Mouse (Mus musculus): Measurements from ENCODE around the gene Kdm6b. TPM values are rescaled to one million over a fixed set of nuclear protein-coding genes. Genes with fewer than 3 reads are reported as not detected.
"Not testable (repeated sequence)": the region's sequence is repeated elsewhere in the genome, so short reads cannot be mapped to it uniquely, and the experiment has no call there.

Gene Kdm6b
- polyA plus RNA-seq, 1 experiment from 2014 or later, result 24.3 TPM

GRCm38 (mm10) chr11:69401210-69401637 lies 12.3 kb downstream of the Kdm6b start:
- H3K4me3 ChIP-seq (replicated peaks), result no peak overlapping the region
- 21% methylated on average over 22 of the region's 22 CpGs for WGBS
- H3K9me3 ChIP-seq, result no peaks in the 10 kb centered on the region
- peak; percentile 78 for ATAC-seq
- peaks cover 54% of the 10 kb centered on the region for H3K36me3 ChIP-seq
- H3K4me1 ChIP-seq (replicated peaks), result peaks cover 39% of the 10 kb centered on the region
- H3K27ac ChIP-seq, result no peak overlapping the region
- H3K4me2 ChIP-seq (replicated peaks), result 0 out of 2 replicates have a peak overlapping the region, but pooled peaks have one; percentile 17
- no peaks in the 10 kb centered on the region for H3K27me3 ChIP-seq (replicated peaks)
- H3K9ac ChIP-seq, result no peak overlapping the region

GRCm38 (mm10) chr11:69400083-69400850 lies 13.2 kb downstream of the Kdm6b start:
- H3K4me2 ChIP-seq (replicated peaks), result peak overlapping the region; percentile 34; the same call in 1 of the 2 replicates
- peaks cover 39% of the 10 kb centered on the region for H3K4me1 ChIP-seq (replicated peaks)
- H3K36me3 ChIP-seq, result peaks cover 44% of the 10 kb centered on the region
- H3K27me3 ChIP-seq (replicated peaks), result no peaks in the 10 kb centered on the region
- WGBS, result 78% methylated on average over 25 of the region's 25 CpGs
- ATAC-seq, result no peak
- no peak overlapping the region for H3K27ac ChIP-seq
- no peaks in the 10 kb centered on the region for H3K9me3 ChIP-seq
- peak overlapping the region; percentile 10; the same call in 1 of the 2 replicates for H3K9ac ChIP-seq
- H3K4me3 ChIP-seq (replicated peaks), result no peak overlapping the region

- Histone ChIP-seq H3K4me1 (replicated peaks) (peaks cover 39% of the 10 kb centered on the region), H3K9ac (peak overlapping the region; percentile 10; the same call in 1 of the 2 replicates), H3K9me3 (no peaks in the 10 kb centered on the region), H3K27ac (0 out of 2 replicates have a peak overlapping the region, but pooled peaks have one; percentile 36), H3K36me3 (peaks cover 38% of the 10 kb centered on the region), H3K4me3 (replicated peaks) (no peak overlapping the region), H3K4me2 (replicated peaks) (peak overlapping the region; percentile 65), H3K27me3 (replicated peaks) (no peaks in the 10 kb centered on the region)
- ATAC-seq, result no peak
- 42% methylated on average over 66 of the region's 66 CpGs for WGBS
Observed at GRCm38 (mm10) chr11:69399201-69400082, 14.0 kb downstream of the Kdm6b start.

DNA sequence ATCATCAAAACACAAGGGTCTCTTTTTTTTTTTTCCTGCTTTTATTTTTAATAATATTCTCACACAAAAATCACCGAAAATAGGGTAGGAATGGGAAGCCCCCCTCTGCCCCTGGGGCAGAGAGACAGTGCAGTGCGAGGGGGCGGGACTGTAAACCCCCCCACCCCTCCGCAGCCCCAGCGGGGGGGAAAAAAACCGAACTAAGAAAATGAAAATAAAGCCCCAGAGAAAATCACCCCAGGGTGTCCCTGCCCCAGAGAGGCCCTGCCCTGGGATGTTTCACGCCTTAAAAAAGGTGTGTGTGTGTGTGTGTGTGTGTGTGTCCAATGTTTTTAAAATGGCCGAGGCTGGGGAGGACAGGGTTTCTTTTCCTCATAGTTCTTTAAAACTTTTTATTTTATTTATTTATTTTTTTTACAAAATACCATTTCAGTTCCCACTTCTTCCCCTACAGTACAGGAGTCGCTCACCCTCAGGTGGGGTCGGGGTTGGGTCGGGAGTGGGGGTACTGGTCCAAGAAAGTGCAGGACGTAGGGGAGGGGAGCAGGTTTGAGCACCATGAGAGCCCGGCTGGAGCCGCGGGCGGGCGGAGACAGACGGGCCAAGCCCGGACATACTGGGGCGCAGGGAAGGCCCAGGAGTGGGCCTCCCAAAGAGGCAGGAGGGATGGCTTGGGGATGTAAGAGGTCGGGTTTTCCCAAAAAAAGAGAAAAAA lies 14.8 kb downstream of the Kdm6b start:
- Histone ChIP-seq H3K9me3 (no peaks in the 10 kb centered on the region), H3K36me3 (peaks cover 31% of the 10 kb centered on the region), H3K27ac (no peak overlapping the region)

DNA sequence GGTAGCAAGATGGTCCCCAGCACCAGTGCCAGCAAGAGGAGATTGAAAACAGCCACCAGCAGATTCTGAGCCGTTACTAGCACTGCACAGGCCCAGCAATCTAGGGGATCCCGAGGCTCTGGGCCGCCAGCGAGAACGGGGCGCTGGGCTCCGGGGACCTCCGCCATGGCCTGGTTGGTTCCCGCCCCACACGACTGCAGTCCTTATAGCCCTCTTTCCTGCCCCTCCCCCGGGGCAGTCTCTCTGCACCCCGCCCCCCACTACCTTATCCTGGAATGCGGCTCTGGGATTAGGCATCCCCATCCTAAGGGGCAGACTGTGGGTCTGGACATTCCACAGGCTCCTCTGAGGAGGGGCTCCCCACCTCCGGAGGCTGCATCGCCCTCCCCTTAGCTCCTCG lies 15.4 kb downstream of the Kdm6b start, which contains the start of gene Tmem88:
Gene Tmem88 (minus strand): TSS at position 176 of the 400 bp plus-strand sequence.
- no peaks in the 10 kb centered on the region for H3K27me3 ChIP-seq (replicated peaks)
- H3K4me1 ChIP-seq (replicated peaks), result peaks cover 41% of the 10 kb centered on the region
- H3K9ac ChIP-seq, result peak within 1 kb of the TSS; percentile 51
- peaks cover 27% of the 10 kb centered on the region for H3K36me3 ChIP-seq
- H3K9me3 ChIP-seq, result no peaks in the 10 kb centered on the region
- peak within 1 kb of the TSS; percentile 32 for H3K4me3 ChIP-seq (replicated peaks)
- 12% methylated on average over 16 of the region's 16 CpGs for WGBS
- no peak for ATAC-seq
- H3K27ac ChIP-seq, result peak within 1 kb of the TSS; percentile 98
- H3K4me2 ChIP-seq (replicated peaks), result peak within 1 kb of the TSS; percentile 65

More for the DNA sequence above, 14.8 kb downstream of the Kdm6b start:
- Histone ChIP-seq H3K4me3 (replicated peaks) (peak overlapping the region; percentile 32; the same call in 1 of the 2 replicates), H3K4me2 (replicated peaks) (peak overlapping the region; percentile 65), H3K27me3 (replicated peaks) (no peaks in the 10 kb centered on the region), H3K9ac (no peak overlapping the region; the same call in 1 of the 2 replicates), H3K4me1 (replicated peaks) (peaks cover 41% of the 10 kb centered on the region)
- WGBS, result 40% methylated on average over 21 of the region's 21 CpGs
- no peak for ATAC-seq

GRCm38 (mm10) chr11:69397581-69398057 lies 15.9 kb downstream of the Kdm6b start:
- WGBS, result 23% methylated on average over 24 of the region's 24 CpGs
- Histone ChIP-seq H3K9me3 (no peaks in the 10 kb centered on the region), H3K36me3 (peaks cover 27% of the 10 kb centered on the region), H3K4me3 (replicated peaks) (peak overlapping the region; percentile 32), H3K4me2 (replicated peaks) (peak overlapping the region; percentile 65), H3K27me3 (replicated peaks) (no peaks in the 10 kb centered on the region), H3K27ac (peak overlapping the region; percentile 98), H3K9ac (peak overlapping the region; percentile 51), H3K4me1 (replicated peaks) (peaks cover 41% of the 10 kb centered on the region)
- no peak for ATAC-seq

DNA sequence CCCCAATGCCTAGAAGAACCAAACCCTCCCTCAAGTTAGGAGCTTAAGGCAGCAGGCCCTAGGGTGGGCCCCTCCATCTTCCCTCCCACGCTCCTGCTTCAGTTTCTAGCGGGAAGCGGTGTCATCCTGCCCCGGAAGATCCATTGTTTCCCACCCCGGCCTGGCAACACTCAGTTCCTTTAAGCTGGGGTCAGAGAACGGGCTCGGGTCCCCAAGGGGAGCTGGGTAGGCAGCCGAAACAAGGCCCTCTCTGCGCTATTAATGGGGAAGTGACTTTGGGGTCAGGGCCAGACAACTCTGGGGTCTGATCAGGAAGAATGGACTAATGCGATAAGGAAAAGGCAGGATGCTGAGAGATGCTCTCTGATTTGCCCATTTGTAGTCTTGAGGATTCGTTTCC lies 16.7 kb downstream of the Kdm6b start:
- Histone ChIP-seq H3K36me3 (peaks cover 21% of the 10 kb centered on the region), H3K27me3 (replicated peaks) (no peaks in the 10 kb centered on the region), H3K4me3 (replicated peaks) (peak overlapping the region; percentile 71), H3K27ac (peak overlapping the region; percentile 98), H3K9me3 (no peaks in the 10 kb centered on the region), H3K4me1 (replicated peaks) (peaks cover 41% of the 10 kb centered on the region), H3K4me2 (replicated peaks) (peak overlapping the region; percentile 65), H3K9ac (peak overlapping the region; percentile 93)
- ATAC-seq, result no peak
- WGBS, result 31% methylated on average over 11 of the region's 11 CpGs

GRCm38 (mm10) chr11:69395634-69396373 lies 17.7 kb downstream of the Kdm6b start:
- Histone ChIP-seq H3K9me3 (no peaks in the 10 kb centered on the region), H3K27me3 (replicated peaks) (no peaks in the 10 kb centered on the region), H3K36me3 (peaks cover 14% of the 10 kb centered on the region), H3K4me3 (replicated peaks) (peak overlapping the region; percentile 71), H3K27ac (peak overlapping the region; percentile 98), H3K4me1 (replicated peaks) (peaks cover 38% of the 10 kb centered on the region), H3K9ac (peak overlapping the region; percentile 93), H3K4me2 (replicated peaks) (peak overlapping the region; percentile 69)
- WGBS, result under 1% methylated on average over 48 of the region's 48 CpGs
- peak; percentile 94 for ATAC-seq

DNA sequence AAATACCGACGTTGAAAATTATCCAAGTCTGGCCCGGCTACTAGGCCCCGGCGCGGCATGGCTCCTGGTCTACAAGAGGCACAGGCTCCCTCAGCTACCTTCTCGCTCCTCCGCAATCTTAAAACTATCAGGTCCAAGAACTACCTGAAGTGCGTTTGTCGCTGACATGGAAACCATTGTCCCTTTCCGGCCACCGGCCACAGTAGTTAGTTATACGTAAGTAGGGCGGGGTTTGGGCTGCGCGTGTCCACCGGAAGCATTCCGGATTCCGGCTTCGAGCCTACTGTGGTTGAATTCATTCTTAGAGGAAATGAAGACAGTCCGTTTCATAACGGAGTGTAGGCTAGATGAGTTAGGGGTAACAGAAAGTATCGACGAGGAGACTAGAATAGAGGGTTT lies 18.2 kb downstream of the Kdm6b start, which contains the start of the genes Naa38 and Cyb5d1:
Gene Naa38 (plus strand): TSS at position 253 of the 399 bp plus-strand sequence.
Gene Cyb5d1 (minus strand): TSS at position 397 of the 399 bp plus-strand sequence.
- Histone ChIP-seq H3K9ac (peak within 1 kb of the TSS; percentile 93), H3K4me1 (replicated peaks) (peaks cover 33% of the 10 kb centered on the region), H3K4me2 (replicated peaks) (peak within 1 kb of the TSS; percentile 69), H3K4me3 (replicated peaks) (peak within 1 kb of the TSS; percentile 71), H3K27ac (peak within 1 kb of the TSS; percentile 98)
- H3K36me3 ChIP-seq; H3K27me3 ChIP-seq (replicated peaks); H3K9me3 ChIP-seq: not testable (repeated sequence)
- under 1% methylated on average over 23 of the region's 24 CpGs for WGBS
- ATAC-seq, result peak; percentile 83

GRCm38 (mm10) chr11:69394591-69395167 lies 18.8 kb downstream of the Kdm6b start:
- peak; percentile 24; the same call in 1 of the 2 replicates for ATAC-seq
- WGBS, result 1% methylated on average over 31 of the region's 31 CpGs

More at GRCm38 (mm10) chr11:69394591-69395167, 18.8 kb downstream of the Kdm6b start:
- H3K27me3 ChIP-seq (replicated peaks); H3K36me3 ChIP-seq; H3K9me3 ChIP-seq: not testable (repeated sequence)
- H3K9ac ChIP-seq, result peak overlapping the region; percentile 93
- H3K4me1 ChIP-seq (replicated peaks), result peaks cover 27% of the 10 kb centered on the region
- peak overlapping the region; percentile 71 for H3K4me3 ChIP-seq (replicated peaks)
- H3K4me2 ChIP-seq (replicated peaks), result peak overlapping the region; percentile 69
- H3K27ac ChIP-seq, result peak overlapping the region; percentile 98

All from intestine, embryonic 15.5 days (tissue).